Mouse (Mus musculus) heart, postnatal 0 days (tissue): ENCODE data around the gene Crabp1.

Experiments used
- CTCF ChIP-seq: IDR thresholded peaks from 2 replicates; pipeline ENCODE4 v1.5.1; 2016; ENCODE audit warnings: antibody characterized with exemption, control low read depth, low read depth
- EP300 ChIP-seq: IDR thresholded peaks from 2 replicates; pipeline ENCODE4 v1.6.1; 2016; ENCODE audit warnings: antibody characterized with exemption, low read depth

GRCm38 (mm10) chr9:54765336-54766085 is 963 bp downstream of the Crabp1 start:
- no peak for TF ChIP-seq CTCF
- TF ChIP-seq EP300: no peak
